Mouse (Mus musculus) left cerebral cortex, postnatal 4 days (tissue): ENCODE measurements around the gene Krtap29-1. TPM values are rescaled to one million over a fixed set of nuclear protein-coding genes. Genes with fewer than 3 reads are reported as not detected.

Experiments
- DNase-seq: peaks from one replicate; pipeline ENCODE4 v3.0.0-alpha.2; 2022
- intact Hi-C: fragments of 180-260 bp; cut with DNase I; formaldehyde crosslinking; loops from one replicate; pipeline ENCODE4 v1.15.1; 2025
- total RNA-seq, 2 experiments: library from RNA; stranded (reverse); gene quantifications; 2 replicates each; pipeline ENCODE4 v1.2.3; 2021

Krtap29-1 gene
- total RNA-seq, 2 experiments from 2014 or later: not detected

GRCm38 (mm10) chr11:99964213-99964612 lies 14.6 kb downstream of the Krtap29-1 start:
- no peak for DNase-seq
- intact Hi-C loops: no loop called here

- DNase-seq: no peak
- intact Hi-C loops: no loop called here
Measured at GRCm38 (mm10) chr11:99948175-99948574, 30.7 kb downstream of the Krtap29-1 start, which contains the start of gene Krtap9-5. Krtap9-5 (plus strand) TSS chr11:99948475.

- no peak for DNase-seq
- intact Hi-C loops: no loop called here
Measured at GRCm38 (mm10) chr11:99937751-99938264, 41.0 kb downstream of the Krtap29-1 start.

GRCm38 (mm10) chr11:99935991-99936390 lies 42.9 kb downstream of the Krtap29-1 start, which contains the start of gene Krtap31-2:
Krtap31-2 (plus strand) TSS chr11:99936291.
- no peak for DNase-seq
- intact Hi-C loops: no loop called here

Other genes starting within 250 kb of the Krtap29-1 start
- not detected for gene Gm14180, start 244.8 kb downstream of the Krtap29-1 start, total RNA-seq
- gene Gm11595, start 206.1 kb downstream of the Krtap29-1 start, total RNA-seq: not detected
- not detected for gene Krtap4-8, start 198.3 kb downstream of the Krtap29-1 start, total RNA-seq
- gene Krtap4-9, start 193.9 kb downstream of the Krtap29-1 start, total RNA-seq: not detected
- gene Gm11596, start 185.6 kb downstream of the Krtap29-1 start, total RNA-seq: not detected
- gene Gm11569, start 180.1 kb downstream of the Krtap29-1 start, total RNA-seq: not detected
- not detected for gene Gm11554, start 174.6 kb downstream of the Krtap29-1 start, total RNA-seq
- not detected for gene Krtap4-13, start 169.2 kb downstream of the Krtap29-1 start, total RNA-seq
- not detected for gene Gm11564, start 163.4 kb downstream of the Krtap29-1 start, total RNA-seq
- not detected for gene 2300003K06Rik, start 141.0 kb downstream of the Krtap29-1 start, total RNA-seq
- gene Krtap4-16, start 127.4 kb downstream of the Krtap29-1 start, total RNA-seq: not detected
- not detected for gene Gm11568, start 121.1 kb downstream of the Krtap29-1 start, total RNA-seq
- gene Gm11559, start 114.6 kb downstream of the Krtap29-1 start, total RNA-seq: not detected
- not detected for gene Krtap9-1, start 105.7 kb downstream of the Krtap29-1 start, total RNA-seq
- gene Gm11567, start 99.9 kb downstream of the Krtap29-1 start, total RNA-seq: not detected
- not detected for gene Krtap31-1, start 71.1 kb downstream of the Krtap29-1 start, total RNA-seq
- gene Gm11565, start 64.3 kb downstream of the Krtap29-1 start, total RNA-seq: not detected
- gene Krtap31-2, start 42.8 kb downstream of the Krtap29-1 start, total RNA-seq: not detected
- not detected for gene Krtap9-5, start 30.6 kb downstream of the Krtap29-1 start, total RNA-seq
- not detected for gene Krtap16-1, start 7.5 kb upstream of the Krtap29-1 start, total RNA-seq
- not detected for gene Krtap17-1, start 14.9 kb upstream of the Krtap29-1 start, total RNA-seq
- under 1 TPM in 1 of 2 experiments, not detected in 1; 0.30 TPM for gene Krt33a, start 37.2 kb upstream of the Krtap29-1 start, total RNA-seq
- not detected for gene Krt33b, start 50.8 kb upstream of the Krtap29-1 start, total RNA-seq
- not detected for gene Krt34, start 62.5 kb upstream of the Krtap29-1 start, total RNA-seq
- gene Krt31, start 71.5 kb upstream of the Krtap29-1 start, total RNA-seq: not detected
- not detected for gene Krt32, start 109.2 kb upstream of the Krtap29-1 start, total RNA-seq
- gene Krt35, start 117.2 kb upstream of the Krtap29-1 start, total RNA-seq: not detected
- gene Krt36, start 126.6 kb upstream of the Krtap29-1 start, total RNA-seq: not detected
- gene Krt13, start 142.5 kb upstream of the Krtap29-1 start, total RNA-seq: not detected
- gene Krt15, start 156.9 kb upstream of the Krtap29-1 start, total RNA-seq: not detected
- 1 to 10 TPM; 1.2 to 1.5 TPM for gene Krt19, start 169.6 kb upstream of the Krtap29-1 start, total RNA-seq
- under 1 TPM; 0.52 to 0.56 TPM for gene Krt9, start 214.2 kb upstream of the Krtap29-1 start, total RNA-seq
- under 1 TPM in 1 of 2 experiments, not detected in 1; 0.32 TPM for gene Krt14, start 228.5 kb upstream of the Krtap29-1 start, total RNA-seq